Mouse (Mus musculus) right cerebral cortex, postnatal 36 days (tissue): ENCODE measurements around the gene Pcf11.

Experiments
- DNase-seq, 2 experiments: peaks; one replicate each; pipeline ENCODE4 v3.0.0; 2022; ENCODE audit warnings: low spot score in 2 of 2, mixed read lengths in 1 of 2

Gene Pcf11

GRCm38 (mm10) chr7:92669507-92670471 is at the start of gene Pcf11:
Gene Pcf11, minus strand, starts transcription at chr7:92669934.
- DNase-seq, result peak; percentile 96 to 98

DNA sequence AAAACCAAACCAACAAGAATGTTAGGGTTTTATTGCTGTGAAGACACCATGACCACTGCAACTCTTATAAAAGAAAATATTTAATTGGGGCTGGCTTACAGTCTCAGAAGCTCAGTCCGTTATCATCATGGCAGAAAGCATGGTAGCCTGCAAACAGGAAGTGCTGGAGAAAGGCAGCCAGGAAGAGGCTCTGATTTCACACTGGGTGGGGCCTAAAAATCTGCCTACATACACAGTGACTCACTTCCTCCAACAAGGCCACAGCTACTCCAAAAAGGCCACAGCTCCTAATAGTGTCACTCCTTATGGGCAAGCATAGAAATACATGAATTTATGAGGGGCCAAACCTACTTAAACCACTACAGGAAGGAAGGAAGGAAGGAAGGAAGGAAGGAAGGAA is 45.3 kb upstream of the Pcf11 start:
- no peak for DNase-seq

- no peak for DNase-seq
Measured at GRCm38 (mm10) chr7:92711593-92711992, 41.9 kb upstream of the Pcf11 start.

- no peak for DNase-seq
Measured at GRCm38 (mm10) chr7:92709573-92709972, 39.8 kb upstream of the Pcf11 start.

DNA sequence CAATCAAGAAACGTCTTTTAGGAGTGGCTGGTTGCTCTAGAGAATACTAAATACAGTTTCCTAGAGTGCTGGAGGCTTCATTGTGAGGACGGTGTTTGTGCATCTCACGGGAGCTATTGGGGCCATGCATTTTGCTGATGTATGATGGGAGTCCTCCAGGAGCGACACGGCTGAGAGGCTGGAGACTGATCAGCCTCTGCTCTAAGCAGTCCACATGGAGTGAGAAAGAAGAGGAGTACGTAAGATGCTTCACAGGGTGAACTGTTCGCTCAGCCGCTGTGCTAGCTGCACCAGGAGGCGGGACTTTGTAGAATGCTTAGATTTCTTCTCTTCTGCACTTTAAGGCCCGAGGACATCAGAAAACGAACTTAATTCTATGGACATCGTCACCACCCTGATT is 37.0 kb upstream of the Pcf11 start:
- DNase-seq, result no peak

DNA sequence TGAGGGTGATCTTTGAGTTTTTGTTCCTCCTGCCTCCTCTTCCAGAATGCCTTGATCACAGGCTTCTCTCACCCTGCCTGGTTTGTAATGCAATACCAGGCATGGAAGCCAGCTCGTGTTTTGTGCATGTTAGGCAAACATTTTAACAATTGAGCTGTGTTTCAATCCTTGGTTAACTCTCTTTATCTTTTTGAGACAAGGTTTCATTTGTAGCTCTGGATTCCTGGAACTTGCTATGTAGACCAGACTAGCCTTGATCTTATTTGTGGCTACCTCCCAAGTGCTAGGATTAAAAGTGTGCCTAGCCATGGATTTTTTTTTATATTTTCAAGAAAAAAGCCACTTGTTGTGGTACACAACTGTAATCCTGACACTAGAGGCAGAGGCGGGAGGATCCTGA is 35.8 kb upstream of the Pcf11 start:
- DNase-seq, result no peak

DNA sequence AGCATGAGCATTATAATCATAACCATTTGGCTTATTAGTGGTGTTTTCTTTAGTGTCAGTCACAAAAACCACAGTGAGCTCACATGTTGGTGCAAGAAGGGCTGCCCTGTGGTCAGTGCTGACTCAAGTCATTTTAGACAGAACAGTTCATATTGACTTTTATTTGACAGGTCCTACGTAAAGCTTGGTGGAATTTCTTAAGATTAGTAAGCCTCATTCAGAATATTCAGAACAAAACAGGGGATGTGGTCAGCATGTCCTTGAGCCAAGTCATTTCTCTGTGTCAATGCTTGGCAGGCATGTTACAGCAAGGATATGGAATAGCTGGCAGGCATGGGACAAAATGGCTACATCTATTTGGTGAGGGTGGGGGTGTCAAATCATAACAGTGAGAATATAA is 33.9 kb upstream of the Pcf11 start:
- no peak for DNase-seq

DNA sequence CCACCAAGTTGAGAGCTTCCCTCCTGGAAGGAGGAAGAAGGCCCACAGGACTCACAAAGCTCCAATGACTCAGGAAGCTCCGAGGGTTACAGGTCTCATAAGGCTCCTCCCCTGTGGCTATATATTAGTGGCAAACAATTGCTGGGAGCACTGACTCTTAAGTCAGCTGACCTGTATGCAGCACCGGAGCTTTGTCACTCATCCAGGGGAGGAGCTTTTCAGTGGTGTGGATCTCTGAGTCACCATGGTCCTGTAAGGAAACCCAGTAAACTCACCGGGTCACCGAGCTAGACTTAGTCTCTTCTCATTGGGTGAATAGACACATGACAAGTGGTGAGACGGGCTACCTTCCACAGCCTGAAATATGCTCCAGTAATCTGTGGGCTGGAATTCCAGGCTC is 29.0 kb upstream of the Pcf11 start:
- DNase-seq, result no peak

GRCm38 (mm10) chr7:92696395-92696794 is 26.7 kb upstream of the Pcf11 start:
- DNase-seq, result no peak

GRCm38 (mm10) chr7:92689101-92689500 is 19.4 kb upstream of the Pcf11 start:
- DNase-seq, result no peak

- DNase-seq, result no peak
Measured at GRCm38 (mm10) chr7:92688299-92688669, 18.6 kb upstream of the Pcf11 start.

- DNase-seq, result no peak
Measured at GRCm38 (mm10) chr7:92687556-92688298, 18.0 kb upstream of the Pcf11 start.

GRCm38 (mm10) chr7:92677346-92677745 is 7.6 kb upstream of the Pcf11 start:
- DNase-seq, result no peak

GRCm38 (mm10) chr7:92675131-92675530 is 5.4 kb upstream of the Pcf11 start:
- no peak for DNase-seq

DNA sequence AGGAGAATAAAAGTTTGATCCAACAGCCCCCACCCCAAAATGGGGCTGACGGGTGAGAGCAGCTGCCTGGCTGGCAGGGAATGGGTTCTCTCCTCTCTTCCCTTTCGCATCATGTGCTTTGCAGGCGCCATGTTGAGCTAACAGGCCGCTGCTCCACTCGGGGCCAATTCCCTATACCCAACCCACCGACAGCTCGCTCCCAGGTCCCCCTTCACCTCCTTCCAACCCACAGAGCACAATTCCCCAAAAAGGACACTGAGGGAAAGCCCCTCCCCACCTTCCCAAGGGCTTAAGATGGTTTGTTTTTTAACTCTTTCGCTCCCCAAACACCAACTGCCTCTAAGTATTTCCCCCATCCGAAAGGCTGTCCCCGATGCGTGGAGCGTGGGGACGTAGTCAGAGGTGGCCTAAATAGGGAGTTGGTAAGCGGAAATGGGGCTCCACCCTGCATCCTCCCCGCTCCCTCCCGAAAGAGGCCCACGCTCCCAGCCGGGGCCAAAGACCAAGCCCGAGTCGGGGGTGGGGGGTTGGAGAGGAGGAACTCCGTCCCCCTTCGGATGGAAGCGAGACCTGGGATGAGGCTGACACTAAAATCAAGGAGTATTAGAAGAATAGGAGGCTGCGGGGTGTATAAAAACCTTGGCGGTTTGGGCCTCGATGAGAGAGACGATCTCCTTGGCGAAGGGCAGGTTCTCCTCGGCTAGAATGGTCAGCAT is 785 bp downstream of the Pcf11 start:
- peak; percentile 18 to 34 for DNase-seq

DNA sequence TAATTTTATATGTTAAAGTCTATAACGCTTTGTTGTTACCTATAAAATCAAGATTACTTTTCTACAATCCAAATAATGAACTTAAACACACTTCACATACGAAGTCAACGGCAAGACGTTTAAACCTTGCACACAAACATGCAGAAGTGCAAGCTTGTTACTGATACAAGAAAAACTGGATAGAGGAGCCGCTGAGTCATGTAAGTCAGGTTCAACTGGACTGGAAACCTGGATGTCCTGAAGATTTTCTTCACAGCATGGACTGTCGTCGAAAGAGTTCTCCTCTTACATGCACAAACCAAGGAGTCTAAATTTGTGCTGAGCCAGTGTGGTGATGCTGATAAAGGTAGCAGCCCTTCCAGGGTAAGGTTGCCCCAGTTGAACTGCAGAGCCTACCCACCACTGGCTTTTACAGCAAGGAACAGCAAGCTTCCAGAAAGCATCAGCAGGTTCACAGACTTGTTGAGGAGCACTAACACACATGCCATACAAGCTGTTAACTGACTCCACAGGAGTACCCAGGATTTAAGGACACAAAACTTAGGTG is 3.4 kb downstream of the Pcf11 start:
- DNase-seq, result no peak

DNA sequence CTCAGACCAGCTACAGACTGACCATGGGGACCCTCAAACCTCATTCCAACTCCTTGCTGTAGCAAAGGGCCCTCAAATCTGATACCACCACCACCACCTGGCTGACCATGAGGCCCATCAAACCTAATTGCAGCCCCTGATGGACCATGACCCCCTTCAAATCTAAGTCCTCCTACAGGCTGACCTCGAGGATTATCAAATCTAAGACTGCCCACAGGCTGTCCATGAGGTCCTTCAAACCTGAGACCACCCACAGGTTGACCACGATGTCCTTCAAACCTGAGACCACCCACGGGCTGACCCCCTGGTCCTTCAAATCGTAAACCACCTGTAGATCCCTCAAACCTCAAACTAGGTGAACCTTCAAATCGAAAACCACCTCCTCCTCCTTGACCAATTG is 11.7 kb downstream of the Pcf11 start:
- no peak for DNase-seq

DNA sequence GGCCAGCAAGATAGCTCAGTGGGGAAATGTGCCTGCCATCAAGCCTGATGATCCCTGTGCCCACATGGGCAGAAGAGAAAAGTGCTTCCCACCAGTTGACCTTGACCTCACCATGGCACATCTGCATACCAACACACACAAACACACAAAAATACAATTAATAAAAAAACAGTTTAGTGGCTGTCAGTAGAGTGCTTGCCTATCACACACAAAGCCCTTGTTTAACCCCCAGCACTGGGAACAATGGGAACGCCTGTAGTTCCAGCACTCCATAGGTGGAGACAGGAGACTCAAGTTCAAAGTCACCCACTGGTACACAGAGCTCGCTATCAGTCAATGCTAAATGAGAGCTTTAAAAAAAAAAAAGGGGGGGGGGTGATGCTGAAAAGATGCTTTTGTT is 13.3 kb downstream of the Pcf11 start:
- no peak for DNase-seq

- DNase-seq, result no peak
Measured at GRCm38 (mm10) chr7:92653329-92653728, 16.4 kb downstream of the Pcf11 start.

GRCm38 (mm10) chr7:92647790-92648189 is 21.9 kb downstream of the Pcf11 start:
- no peak for DNase-seq

GRCm38 (mm10) chr7:92642358-92642757 is 27.4 kb downstream of the Pcf11 start:
- no peak for DNase-seq

DNA sequence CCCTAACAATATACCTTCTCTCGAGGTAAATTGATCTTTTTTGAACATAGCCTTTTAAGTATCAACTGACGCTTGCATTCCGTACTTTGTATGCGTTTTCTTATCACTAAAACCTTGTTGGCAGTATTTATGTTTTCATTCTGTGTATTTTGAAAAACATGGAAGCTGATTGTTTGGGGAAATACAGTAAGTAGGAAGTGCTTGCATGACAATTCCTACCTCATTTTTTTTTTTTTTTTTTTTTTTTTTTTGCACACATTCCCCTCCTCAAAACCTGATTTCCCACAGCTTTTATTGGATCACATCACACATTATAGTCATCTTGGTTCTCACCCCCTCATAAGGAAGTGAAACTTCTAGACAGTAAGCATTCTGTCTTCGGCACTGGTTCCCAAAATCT is 31.7 kb downstream of the Pcf11 start:
- no peak for DNase-seq
